Mouse (Mus musculus) layer of hippocampus, adult 11-12 months (tissue): ENCODE measurements around the gene Mmachc.
"Not testable (repeated sequence)": the region's sequence is repeated elsewhere in the genome, so short reads cannot be mapped to it uniquely, and the experiment has no call there.

Source experiments
- DNase-seq: peaks from one replicate; pipeline ENCODE4 v3.0.0; 2022; ENCODE audit warnings: low spot score

The Mmachc gene

GRCm38 (mm10) chr4:116689309-116689876, 18.8 kb downstream of the Mmachc start:
- no peak for DNase-seq

- no peak for DNase-seq
These were observed 21.2 kb downstream of the Mmachc start for GRCm38 (mm10) chr4:116687041-116687440.

- peak; percentile 92 for DNase-seq
These were observed 22.7 kb downstream of the Mmachc start, which contains the start of gene Prdx1 for GRCm38 (mm10) chr4:116685402-116686061. Prdx1 (plus strand) TSS chr4:116685544.

GRCm38 (mm10) chr4:116684665-116685064, 23.5 kb downstream of the Mmachc start:
- no peak for DNase-seq

- no peak for DNase-seq
These were observed 24.2 kb downstream of the Mmachc start for GRCm38 (mm10) chr4:116683957-116684356.

GRCm38 (mm10) chr4:116680521-116680920, 27.7 kb downstream of the Mmachc start:
- not testable (repeated sequence) for DNase-seq

- DNase-seq, result no peak
These were observed 29.1 kb downstream of the Mmachc start for GRCm38 (mm10) chr4:116679141-116679540.

GRCm38 (mm10) chr4:116677808-116678207, 30.4 kb downstream of the Mmachc start:
- no peak for DNase-seq

- DNase-seq, result no peak
These were observed 32.2 kb downstream of the Mmachc start for GRCm38 (mm10) chr4:116676027-116676426.

- DNase-seq, result not testable (repeated sequence)
These were observed 33.4 kb downstream of the Mmachc start for GRCm38 (mm10) chr4:116674761-116675160.

- peak; percentile 39 for DNase-seq
These were observed 35.4 kb downstream of the Mmachc start for GRCm38 (mm10) chr4:116672785-116673184.

GRCm38 (mm10) chr4:116669291-116669690, 38.9 kb downstream of the Mmachc start:
- DNase-seq, result no peak

- DNase-seq, result no peak
These were observed 40.1 kb downstream of the Mmachc start for GRCm38 (mm10) chr4:116668145-116668544.

- DNase-seq, result no peak
These were observed 41.6 kb downstream of the Mmachc start for GRCm38 (mm10) chr4:116666625-116667024.

GRCm38 (mm10) chr4:116661998-116662397, 46.2 kb downstream of the Mmachc start:
- no peak for DNase-seq

GRCm38 (mm10) chr4:116660829-116661228, 47.4 kb downstream of the Mmachc start:
- no peak for DNase-seq

GRCm38 (mm10) chr4:116659916-116660315, 48.3 kb downstream of the Mmachc start:
- not testable (repeated sequence) for DNase-seq

GRCm38 (mm10) chr4:116659474-116659873, 48.7 kb downstream of the Mmachc start:
- no peak for DNase-seq

GRCm38 (mm10) chr4:116657971-116658370, 50.2 kb downstream of the Mmachc start:
- DNase-seq, result no peak

- DNase-seq, result no peak
These were observed 52.5 kb downstream of the Mmachc start for GRCm38 (mm10) chr4:116655658-116656057.

GRCm38 (mm10) chr4:116655100-116655499, 53.1 kb downstream of the Mmachc start:
- no peak for DNase-seq

- no peak for DNase-seq
These were observed 55.0 kb downstream of the Mmachc start for GRCm38 (mm10) chr4:116653228-116653627.
